Mouse (Mus musculus): Measurements from ENCODE around the gene Kcnc3.

Gene Kcnc3

DNA sequence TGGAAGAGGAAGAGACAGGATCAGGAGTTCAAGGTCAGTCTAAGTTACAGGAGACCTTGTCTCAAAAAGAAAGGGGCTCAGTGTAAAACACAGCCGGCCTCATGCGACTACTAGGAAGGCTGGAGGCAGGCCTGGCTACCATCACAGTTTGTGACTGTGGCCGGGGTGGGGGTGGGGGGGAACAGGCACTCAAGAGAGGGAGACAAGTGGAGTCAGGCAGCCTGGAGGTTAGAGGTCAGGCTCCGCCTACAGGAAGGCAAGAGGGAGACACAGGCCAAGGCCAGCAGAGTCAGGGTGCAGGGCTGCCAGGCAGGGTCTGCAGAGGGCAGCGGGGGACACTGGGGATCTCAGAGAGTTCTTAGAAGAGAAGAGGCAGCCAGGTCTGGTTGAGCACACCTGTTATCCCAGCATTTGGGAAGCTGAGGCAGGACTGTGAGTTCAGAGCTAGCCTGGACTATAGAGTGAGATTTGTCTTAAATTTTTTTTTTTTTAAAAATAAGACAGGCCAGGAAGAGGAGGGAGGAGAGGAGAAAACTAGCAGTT, 6.6 kb downstream of the Kcnc3 start:
- no peak for DNase-seq (ENCODE audit: low read depth)

DNA sequence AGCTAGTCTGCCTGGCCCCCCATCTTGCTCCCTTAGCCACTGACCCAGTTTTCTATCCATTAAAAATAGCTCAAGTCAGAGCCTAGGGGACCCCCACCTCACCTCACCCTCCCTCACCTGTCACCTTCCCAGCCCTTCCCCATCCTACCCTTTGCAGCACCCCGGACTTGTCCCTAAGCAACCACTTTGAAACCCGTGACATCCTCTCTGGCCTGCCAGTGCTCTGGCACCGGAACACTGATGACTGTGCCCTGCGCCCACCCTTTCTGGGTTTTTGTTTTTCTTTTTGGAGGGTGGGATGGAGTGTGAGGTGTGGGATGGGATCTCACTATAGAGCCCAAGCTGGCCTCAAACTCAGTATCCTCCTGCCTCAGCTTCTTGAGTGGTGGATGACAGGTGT, 7.2 kb downstream of the Kcnc3 start:
- DNase-seq (ENCODE audit: low read depth) = no peak

DNA sequence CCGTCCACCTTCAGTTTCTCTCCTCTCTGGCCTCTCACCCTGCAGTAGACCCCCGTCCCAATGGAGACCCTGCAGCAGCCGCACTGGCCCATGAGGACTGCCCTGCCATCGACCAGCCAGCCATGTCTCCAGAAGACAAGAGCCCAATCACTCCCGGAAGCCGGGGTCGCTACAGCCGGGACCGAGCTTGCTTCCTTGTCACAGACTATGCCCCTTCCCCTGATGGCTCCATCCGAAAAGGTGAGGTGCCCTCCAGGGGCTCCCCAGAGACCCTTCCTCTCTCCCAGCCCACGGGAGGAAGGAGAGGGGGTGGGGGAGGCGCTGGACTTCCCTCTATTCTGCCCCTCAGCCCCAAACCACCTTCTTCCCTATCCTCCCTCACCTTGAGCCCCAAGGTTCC, 7.9 kb downstream of the Kcnc3 start:
- no peak for DNase-seq (ENCODE audit: low read depth)

DNA sequence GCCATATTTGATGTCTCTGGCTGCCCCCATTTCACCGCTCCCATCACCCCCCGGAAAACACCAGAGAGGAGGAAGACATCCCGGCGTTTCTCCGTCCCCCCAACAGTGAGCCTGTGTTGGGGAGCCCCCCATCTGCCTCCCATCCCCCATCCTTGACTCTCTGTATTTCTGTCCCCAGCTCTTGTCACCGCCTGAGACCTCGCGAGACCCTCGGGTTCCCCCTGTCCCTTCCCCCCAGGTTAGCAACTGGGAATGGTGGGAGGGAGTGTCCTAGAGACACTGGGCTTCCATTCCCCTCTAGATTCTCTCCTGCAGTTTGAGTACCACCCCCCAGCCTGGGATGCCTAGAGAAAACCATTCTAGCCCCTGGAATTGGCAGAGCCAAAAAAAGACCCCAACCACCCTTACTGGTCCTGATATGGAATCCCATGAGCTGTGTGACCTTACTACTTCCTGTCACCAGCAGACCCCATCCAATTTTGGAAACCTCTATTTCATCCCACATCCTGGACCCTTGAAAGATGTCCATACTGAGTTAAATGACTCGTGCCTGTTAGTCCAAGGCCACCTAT, 10.3 kb downstream of the Kcnc3 start:
- DNase-seq (ENCODE audit: low read depth) = no peak

GRCm38 (mm10) chr7:44601646-44602045, 11.2 kb downstream of the Kcnc3 start:
- DNase-seq (ENCODE audit: low read depth) = no peak

DNA sequence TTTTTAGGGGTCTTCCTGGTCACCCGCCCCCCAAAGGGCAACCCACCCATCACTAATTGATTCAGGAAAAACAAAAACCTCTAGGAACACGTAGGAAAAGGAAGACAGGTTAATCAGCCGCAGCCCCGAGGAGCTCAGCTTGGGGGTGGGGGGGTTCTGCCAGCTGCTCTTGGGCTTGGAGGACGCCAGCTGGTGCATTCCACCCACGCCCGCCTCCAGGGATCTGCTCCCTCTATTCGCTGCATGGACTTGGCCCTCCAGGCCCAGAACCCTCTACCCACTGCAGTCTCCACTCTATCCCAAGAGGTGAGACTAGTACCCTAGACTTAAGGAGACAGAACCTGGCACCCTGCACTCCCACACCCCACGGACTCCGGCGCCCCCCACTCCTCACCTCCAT, 12.0 kb downstream of the Kcnc3 start:
- DNase-seq (ENCODE audit: low read depth) = no peak

DNA sequence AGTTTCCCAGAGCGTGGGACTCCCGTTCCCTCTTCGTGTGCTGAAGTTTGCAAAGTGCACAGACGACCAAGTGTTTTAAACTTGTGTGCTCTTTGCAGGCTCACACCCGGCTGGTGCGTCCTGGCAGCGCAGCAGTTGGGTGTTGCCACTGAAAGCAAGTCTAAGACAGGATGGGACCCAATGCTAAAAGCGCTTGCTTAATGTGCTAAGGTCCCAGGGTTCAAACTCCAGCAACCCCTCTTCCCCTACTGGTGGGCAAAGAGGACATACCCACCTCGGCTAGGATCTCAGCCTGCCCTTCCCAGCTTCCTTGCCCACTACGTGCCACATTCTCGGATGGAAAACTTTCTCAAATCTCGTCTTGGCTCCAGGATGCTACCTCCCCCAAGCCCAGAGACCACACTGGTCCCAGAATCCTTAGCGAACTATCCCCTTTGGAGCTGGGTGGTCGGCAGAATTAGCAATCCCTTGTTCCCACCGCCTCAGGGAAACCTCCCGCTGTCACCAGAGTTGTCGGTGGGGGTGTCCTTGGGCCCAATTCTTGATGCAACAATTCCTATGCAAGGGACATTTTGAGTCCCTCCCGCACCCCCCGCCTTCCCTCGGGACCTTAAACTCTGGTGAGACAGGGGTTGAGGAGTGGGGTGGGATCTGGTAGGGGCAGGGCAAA, 12.9 kb downstream of the Kcnc3 start:
- no peak for DNase-seq (ENCODE audit: low read depth)

DNA sequence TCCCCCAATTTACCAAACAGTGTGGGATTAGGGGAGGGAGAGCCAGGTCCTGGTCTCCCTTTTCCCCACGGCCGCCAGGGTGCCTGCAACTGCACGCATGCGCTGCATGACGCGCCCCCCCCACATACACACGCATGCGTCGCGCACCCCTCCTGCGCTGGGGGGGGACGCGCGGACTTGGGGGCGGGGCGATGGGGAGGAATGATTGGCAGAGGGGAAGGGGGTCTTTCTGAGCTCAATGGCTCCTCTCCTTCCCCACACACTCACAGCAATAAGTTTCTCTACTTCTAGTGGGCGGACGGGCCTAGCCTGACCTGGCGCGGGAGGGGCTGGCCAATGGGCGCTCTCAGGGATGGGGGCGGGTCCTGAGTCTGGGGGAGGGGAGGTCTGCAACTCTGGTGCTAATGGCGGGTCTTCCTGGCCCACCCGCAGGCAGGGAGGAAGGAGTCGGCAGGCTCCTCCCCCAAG, 13.7 kb downstream of the Kcnc3 start:
- no peak for DNase-seq (ENCODE audit: low read depth)

DNA sequence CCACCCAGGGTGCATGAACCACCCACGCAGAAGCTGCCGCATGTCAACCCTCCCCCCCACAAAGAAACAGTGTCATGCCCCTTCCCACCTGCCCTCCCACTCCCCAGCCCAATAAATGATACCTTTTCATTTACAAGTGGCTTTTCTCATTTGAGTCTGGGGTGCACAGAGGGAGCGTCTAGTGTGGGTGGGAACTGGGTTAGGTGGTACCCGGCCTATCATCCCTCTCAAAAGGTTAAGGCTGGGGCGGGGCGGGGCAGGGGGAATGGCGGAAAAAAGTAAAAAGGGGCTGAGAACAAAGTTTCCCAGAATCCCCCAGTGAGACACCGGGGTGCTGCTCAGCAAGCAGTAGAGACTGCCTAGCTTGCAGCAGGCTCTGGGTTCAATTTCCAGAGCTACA, 14.2 kb downstream of the Kcnc3 start:
- DNase-seq (ENCODE audit: low read depth) = no peak

GRCm38 (mm10) chr7:44605436-44605835, 15.0 kb downstream of the Kcnc3 start:
- DNase-seq (ENCODE audit: low read depth) = no peak

DNA sequence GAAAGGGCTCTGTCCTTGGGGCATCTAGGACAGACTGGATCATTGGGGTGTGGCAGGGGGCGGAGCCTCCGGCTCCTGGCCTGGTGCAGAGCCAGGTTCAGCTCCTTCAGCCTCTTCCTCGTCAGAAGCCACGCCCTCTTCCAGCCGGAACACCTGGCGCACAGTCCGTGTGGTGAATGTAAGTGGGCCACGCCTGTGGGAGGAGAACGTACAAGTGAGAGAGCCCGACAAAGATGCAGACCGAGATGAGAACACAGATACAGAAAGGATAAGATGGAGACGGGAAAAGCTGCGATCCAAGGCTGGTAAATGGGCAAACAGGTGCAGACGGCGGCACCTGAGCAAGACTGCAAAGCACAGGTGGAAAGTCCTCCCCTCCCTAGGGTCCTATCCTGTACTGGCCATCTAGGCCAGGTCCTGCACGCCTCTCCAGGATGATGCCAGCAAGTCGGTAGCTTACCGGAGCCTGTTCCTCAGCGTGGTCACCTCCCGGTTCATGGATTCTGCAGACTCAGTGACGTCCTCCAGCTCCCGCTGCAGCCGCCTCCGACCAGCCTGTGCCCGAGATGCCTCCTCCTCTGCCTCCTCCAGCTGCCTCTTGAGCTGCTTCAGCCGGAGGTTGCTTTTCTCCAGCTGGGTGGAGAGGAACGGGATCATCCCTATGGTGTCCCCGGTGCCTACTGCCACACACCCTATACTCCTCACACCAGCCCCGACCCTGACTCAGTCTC, 15.9 kb downstream of the Kcnc3 start:
- no peak for DNase-seq (ENCODE audit: low read depth)

DNA sequence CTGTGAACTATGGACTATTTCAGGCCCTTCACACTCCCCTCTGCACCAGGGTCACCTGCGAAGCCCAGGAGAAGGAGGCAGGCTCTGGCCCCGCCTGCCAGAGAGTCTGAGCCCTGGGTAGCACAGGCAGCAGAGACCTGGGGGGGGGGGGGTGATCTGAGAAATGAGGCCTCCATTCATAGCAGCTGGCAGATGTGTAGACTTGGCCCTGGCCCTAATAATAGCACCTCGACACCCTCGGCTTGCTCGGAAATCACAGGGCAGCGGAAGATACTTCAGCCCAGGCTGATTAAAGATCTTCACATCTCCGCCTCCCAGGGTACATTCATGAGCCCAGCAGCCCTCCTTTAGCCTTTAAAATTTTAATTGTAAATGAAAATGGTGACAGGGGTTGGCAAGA, 21.7 kb downstream of the Kcnc3 start:
- DNase-seq (ENCODE audit: low read depth) = no peak

- DNase-seq (ENCODE audit: low read depth) = no peak
Measured at GRCm38 (mm10) chr7:44614041-44614688, 23.7 kb downstream of the Kcnc3 start.

- no peak for DNase-seq (ENCODE audit: low read depth)
Measured at GRCm38 (mm10) chr7:44615309-44615708, 24.8 kb downstream of the Kcnc3 start.

GRCm38 (mm10) chr7:44615987-44616386, 25.5 kb downstream of the Kcnc3 start:
- no peak for DNase-seq (ENCODE audit: low read depth)

- no peak for DNase-seq (ENCODE audit: low read depth)
Measured at GRCm38 (mm10) chr7:44617059-44617458, 26.6 kb downstream of the Kcnc3 start.

GRCm38 (mm10) chr7:44623714-44624542, 33.5 kb downstream of the Kcnc3 start:
- no peak for DNase-seq (ENCODE audit: low read depth)

GRCm38 (mm10) chr7:44624543-44624826, 34.0 kb downstream of the Kcnc3 start:
- DNase-seq (ENCODE audit: low read depth) = no peak

DNA sequence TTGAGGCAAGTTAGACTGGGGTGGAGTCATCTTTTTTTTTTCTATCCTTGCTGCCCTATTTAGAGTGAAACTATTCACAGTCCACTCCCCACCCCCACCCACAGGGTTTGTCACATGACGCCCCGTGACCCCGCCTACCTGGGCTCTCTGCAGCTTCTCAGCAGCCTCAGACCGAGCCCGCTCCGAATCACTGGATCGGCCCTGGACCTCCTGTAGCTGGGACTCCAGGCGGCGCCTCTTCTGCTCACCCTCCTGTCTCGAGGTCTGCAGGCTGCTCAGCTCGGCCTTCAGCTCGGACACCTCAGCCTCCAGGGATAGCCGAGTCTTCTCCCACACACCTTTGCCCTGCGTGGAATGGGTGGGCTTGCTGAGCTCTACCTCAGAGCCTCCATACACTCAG, 34.4 kb downstream of the Kcnc3 start:
- no peak for DNase-seq (ENCODE audit: low read depth)

GRCm38 (mm10) chr7:44625241-44626067, 35.0 kb downstream of the Kcnc3 start:
- DNase-seq (ENCODE audit: low read depth) = no peak

GRCm38 (mm10) chr7:44626068-44626385, 35.6 kb downstream of the Kcnc3 start:
- no peak for DNase-seq (ENCODE audit: low read depth)

All from c-Kit-positive CD71-positive TER-119-negative erythroid progenitor cells, embryonic 14.5 days (primary cell).